Mouse (Mus musculus) kidney, embryonic 15.5 days (tissue): ENCODE results near the gene Mgat5. TPM values are rescaled to one million over a fixed set of nuclear protein-coding genes. Genes with fewer than 3 reads are reported as not detected.

Experiments
- ATAC-seq: fragments of 200-750 bp; cut with Nextera tagmentation; replicated peaks from 2 replicates; pipeline ENCODE4 v1.8.0; 2017; ENCODE audit warnings: moderate TSS enrichment; ENCODE audit not compliant: low FRiP score
- H3K27ac ChIP-seq: fragments of 300-500 bp; sonication (generic); 2 replicates; pipeline ENCODE4 v1.5.1; 2015; ENCODE audit warnings: mild to moderate bottlenecking, inconsistent platforms
- H3K27me3 ChIP-seq: fragments of 300-500 bp; sonication (generic); 2 replicates; pipeline ENCODE4 v1.6.1; 2015; ENCODE audit warnings: inconsistent platforms
- H3K36me3 ChIP-seq: fragments of 300-500 bp; sonication (generic); 2 replicates; pipeline ENCODE4 v1.6.1; 2015; ENCODE audit warnings: inconsistent platforms
- H3K4me1 ChIP-seq: fragments of 300-500 bp; sonication (generic); 2 replicates; pipeline ENCODE4 v1.6.1; 2015; ENCODE audit warnings: inconsistent platforms
- H3K4me2 ChIP-seq: fragments of 300-500 bp; sonication (generic); 2 replicates; pipeline ENCODE4 v1.6.1; 2015; ENCODE audit warnings: moderate library complexity, mild to moderate bottlenecking, inconsistent platforms
- H3K4me3 ChIP-seq: fragments of 300-500 bp; sonication (generic); replicated peaks from 2 replicates; pipeline ENCODE4 v1.5.1; 2015; ENCODE audit warnings: mild to moderate bottlenecking, inconsistent platforms
- H3K9ac ChIP-seq: fragments of 300-500 bp; sonication (generic); 2 replicates; pipeline ENCODE4 v1.6.1; 2015; ENCODE audit warnings: mild to moderate bottlenecking, inconsistent platforms
- H3K9me3 ChIP-seq: fragments of 300-500 bp; sonication (generic); replicated peaks from 2 replicates; pipeline ENCODE4 v1.6.1; 2016; ENCODE audit warnings: inconsistent platforms
- WGBS: fragments of 180-500 bp; shearing (Covaris S2); methylation state at CpG from one replicate; pipeline ENCODE4 v1.1.7; 2015; ENCODE audit warnings: mixed read lengths; 5-methylcytosine and 5-hydroxymethylcytosine counted together
- polyA plus RNA-seq: library from polyadenylated mRNA; unstranded; fragments of >200 nt; fragmentation: Nextera tagmentation; extraction: Ambion mirVana; gene quantifications from 2 replicates; pipeline ENCODE4 v1.2.1, GENCODE M21; 2015

Mgat5 gene
- polyA plus RNA-seq, 1 experiment from 2014 or later = 8.6 TPM

- H3K9me3 ChIP-seq = no peaks in the 10 kb centered on the region
- no peak for ATAC-seq
- H3K36me3 ChIP-seq = no peaks in the 10 kb centered on the region
- H3K4me3 ChIP-seq = no peak overlapping the region
- no peak overlapping the region for H3K4me2 ChIP-seq
- H3K9ac ChIP-seq = no peak overlapping the region
- WGBS = 48% methylated on average over 4 of the region's 4 CpGs
- H3K4me1 ChIP-seq = peaks cover 39% of the 10 kb centered on the region
- H3K27me3 ChIP-seq = no peaks in the 10 kb centered on the region
- H3K27ac ChIP-seq = no peak overlapping the region
Measured at GRCm38 (mm10) chr1:127203231-127203764, 1.5 kb upstream of the Mgat5 start.

DNA sequence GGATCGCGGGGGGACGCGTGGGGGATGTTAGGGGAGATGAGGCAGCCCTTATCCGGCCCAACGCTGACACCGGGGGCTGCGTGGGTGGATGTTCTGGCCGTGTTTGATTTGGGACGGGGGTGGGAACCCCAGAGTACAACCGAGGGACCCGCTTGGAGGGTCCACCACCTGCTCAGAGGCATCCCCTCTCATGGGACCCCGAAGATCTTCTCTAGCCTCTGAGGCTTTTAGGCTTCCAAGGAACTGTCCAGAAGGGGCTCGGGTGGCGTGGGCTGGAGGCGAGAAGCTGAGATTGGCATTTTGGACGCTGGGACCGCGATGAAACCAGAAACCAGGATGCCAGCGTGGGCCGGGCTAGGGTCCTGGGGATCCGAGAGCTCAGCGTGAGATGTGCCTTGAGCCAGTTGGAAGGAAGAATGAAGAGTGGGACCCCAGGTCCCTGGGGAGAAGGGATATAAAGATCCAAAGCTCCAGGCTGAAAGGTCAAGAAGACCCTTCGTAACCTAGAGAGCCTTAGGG, 745 bp downstream of the Mgat5 start:
- peak; percentile 5; the same call in 1 of the 2 replicates for ATAC-seq
- Histone ChIP-seq H3K36me3 (no peaks in the 10 kb centered on the region), H3K9ac (peak overlapping the region; percentile 82)

GRCm38 (mm10) chr1:127206020-127206641, 1.3 kb downstream of the Mgat5 start:
- 2% methylated on average over 39 of the region's 39 CpGs for WGBS
- peak overlapping the region; percentile 96 for H3K4me2 ChIP-seq
- H3K4me3 ChIP-seq = peak overlapping the region; percentile 87
- no peaks in the 10 kb centered on the region for H3K9me3 ChIP-seq
- peaks cover 48% of the 10 kb centered on the region for H3K4me1 ChIP-seq
- peak overlapping the region; percentile 82 for H3K9ac ChIP-seq
- H3K36me3 ChIP-seq = no peaks in the 10 kb centered on the region
- H3K27me3 ChIP-seq = no peaks in the 10 kb centered on the region
- ATAC-seq = peak; percentile 38
- H3K27ac ChIP-seq = peak overlapping the region; percentile 99

More for the DNA sequence above, 745 bp downstream of the Mgat5 start:
- WGBS = under 1% methylated on average over 24 of the region's 24 CpGs
- H3K27me3 ChIP-seq = no peaks in the 10 kb centered on the region
- H3K4me1 ChIP-seq = peaks cover 48% of the 10 kb centered on the region
- H3K27ac ChIP-seq = peak overlapping the region; percentile 99
- H3K4me3 ChIP-seq = peak overlapping the region; percentile 87
- H3K9me3 ChIP-seq = no peaks in the 10 kb centered on the region
- peak overlapping the region; percentile 96 for H3K4me2 ChIP-seq

DNA sequence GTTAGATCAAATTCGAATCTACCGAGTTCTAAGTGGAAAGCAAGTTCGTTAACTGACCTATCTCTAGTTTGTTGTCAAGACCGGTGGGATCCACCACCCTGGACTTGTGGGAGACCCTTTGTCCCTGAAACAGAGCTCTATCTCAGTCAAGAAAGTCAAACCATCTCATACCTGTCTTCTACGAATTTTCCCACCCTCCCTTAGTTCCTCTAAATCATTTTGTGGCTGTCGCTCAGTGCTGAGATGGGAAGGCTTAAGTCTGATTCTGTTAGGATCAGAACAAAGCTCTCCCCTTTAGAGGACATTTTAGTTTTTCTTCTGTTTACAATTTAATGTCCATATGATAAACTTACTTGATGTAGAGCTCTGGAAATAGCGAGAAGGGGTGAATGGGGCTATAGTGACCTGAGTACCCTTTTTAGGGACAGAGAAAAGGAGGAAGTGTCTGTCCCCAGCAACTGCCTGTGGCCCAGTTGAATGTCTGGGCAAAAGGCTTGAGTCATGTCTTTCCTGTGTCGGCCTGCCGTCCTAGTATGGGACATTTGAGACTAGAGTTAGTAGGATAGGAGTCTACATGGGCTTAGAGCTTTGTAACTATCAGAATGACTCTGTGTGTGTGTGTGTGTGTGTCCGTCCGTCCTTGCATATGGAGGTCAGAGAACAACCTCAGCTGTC, 2.2 kb downstream of the Mgat5 start:
- 55% methylated on average over 11 of the region's 11 CpGs for WGBS
- peak overlapping the region; percentile 82 for H3K9ac ChIP-seq
- ATAC-seq = no peak

DNA sequence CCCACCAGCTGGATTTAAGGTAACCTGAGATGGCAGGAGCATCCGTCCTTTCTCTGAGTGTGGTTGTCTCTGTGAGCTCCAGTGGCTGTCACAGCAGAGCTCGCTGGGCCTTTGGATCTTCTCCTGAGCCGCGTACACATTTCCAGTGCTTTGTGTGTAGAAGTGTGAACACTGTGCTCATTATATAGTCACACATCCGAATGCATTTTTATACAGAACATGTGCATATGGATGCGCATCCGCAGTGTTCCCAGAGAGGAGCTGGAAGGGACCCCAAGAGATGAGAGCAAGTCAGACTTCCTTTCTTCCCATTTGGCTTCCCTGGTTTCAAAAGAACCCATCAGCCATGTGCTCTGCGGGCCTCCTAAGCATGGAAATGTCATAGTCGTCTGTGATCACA, 3.4 kb downstream of the Mgat5 start:
- no peaks in the 10 kb centered on the region for H3K27me3 ChIP-seq

More for the DNA sequence above, 2.2 kb downstream of the Mgat5 start:
- no peak overlapping the region for H3K27ac ChIP-seq
- H3K4me2 ChIP-seq = peak overlapping the region; percentile 96
- H3K9me3 ChIP-seq = no peaks in the 10 kb centered on the region
- peaks cover 48% of the 10 kb centered on the region for H3K4me1 ChIP-seq
- H3K4me3 ChIP-seq = peak overlapping the region; percentile 87
- H3K27me3 ChIP-seq = no peaks in the 10 kb centered on the region
- no peaks in the 10 kb centered on the region for H3K36me3 ChIP-seq

DNA sequence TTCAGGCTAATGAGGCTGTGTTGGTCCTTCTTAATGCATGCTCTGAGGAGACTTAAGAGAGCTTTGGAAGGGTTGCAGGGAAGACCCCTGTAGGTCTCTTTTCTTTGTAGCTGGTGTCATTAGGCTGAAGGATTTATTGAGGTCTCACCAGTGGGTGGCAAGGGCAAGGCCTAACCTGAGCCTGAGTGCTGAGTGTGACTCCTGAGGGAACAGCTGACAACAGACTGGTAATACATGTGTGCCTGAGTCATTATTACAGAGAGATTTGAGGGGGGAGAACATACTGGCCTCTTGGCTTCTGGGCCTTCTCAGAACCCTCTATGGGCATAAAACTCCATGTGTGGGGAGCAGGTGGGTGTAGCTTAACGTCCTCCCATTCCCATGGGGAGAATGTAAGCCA, 8.0 kb downstream of the Mgat5 start:
- Histone ChIP-seq H3K4me2 (no peak overlapping the region), H3K9me3 (no peaks in the 10 kb centered on the region), H3K27me3 (no peaks in the 10 kb centered on the region), H3K4me1 (peaks cover 27% of the 10 kb centered on the region), H3K36me3 (no peaks in the 10 kb centered on the region), H3K9ac (no peak overlapping the region), H3K4me3 (no peak overlapping the region), H3K27ac (no peak overlapping the region)
- ATAC-seq = no peak
- WGBS = 14% methylated on average over 1 of the region's 1 CpGs

More for the DNA sequence above, 3.4 kb downstream of the Mgat5 start:
- no peak for ATAC-seq
- Histone ChIP-seq H3K9ac (no peak overlapping the region), H3K4me2 (no peak overlapping the region), H3K9me3 (no peaks in the 10 kb centered on the region), H3K4me1 (peaks cover 53% of the 10 kb centered on the region), H3K4me3 (no peak overlapping the region), H3K27ac (no peak overlapping the region), H3K36me3 (no peaks in the 10 kb centered on the region)
- 72% methylated on average over 9 of the region's 9 CpGs for WGBS

- Histone ChIP-seq H3K27me3 (no peaks in the 10 kb centered on the region), H3K36me3 (no peaks in the 10 kb centered on the region), H3K9ac (no peak overlapping the region), H3K4me3 (no peak overlapping the region), H3K9me3 (no peaks in the 10 kb centered on the region), H3K4me2 (no peak overlapping the region), H3K4me1 (peaks cover 27% of the 10 kb centered on the region), H3K27ac (no peak overlapping the region)
- 21% methylated on average over 3 of the region's 3 CpGs for WGBS
- no peak for ATAC-seq
Measured at GRCm38 (mm10) chr1:127213434-127213833, 8.6 kb downstream of the Mgat5 start.

DNA sequence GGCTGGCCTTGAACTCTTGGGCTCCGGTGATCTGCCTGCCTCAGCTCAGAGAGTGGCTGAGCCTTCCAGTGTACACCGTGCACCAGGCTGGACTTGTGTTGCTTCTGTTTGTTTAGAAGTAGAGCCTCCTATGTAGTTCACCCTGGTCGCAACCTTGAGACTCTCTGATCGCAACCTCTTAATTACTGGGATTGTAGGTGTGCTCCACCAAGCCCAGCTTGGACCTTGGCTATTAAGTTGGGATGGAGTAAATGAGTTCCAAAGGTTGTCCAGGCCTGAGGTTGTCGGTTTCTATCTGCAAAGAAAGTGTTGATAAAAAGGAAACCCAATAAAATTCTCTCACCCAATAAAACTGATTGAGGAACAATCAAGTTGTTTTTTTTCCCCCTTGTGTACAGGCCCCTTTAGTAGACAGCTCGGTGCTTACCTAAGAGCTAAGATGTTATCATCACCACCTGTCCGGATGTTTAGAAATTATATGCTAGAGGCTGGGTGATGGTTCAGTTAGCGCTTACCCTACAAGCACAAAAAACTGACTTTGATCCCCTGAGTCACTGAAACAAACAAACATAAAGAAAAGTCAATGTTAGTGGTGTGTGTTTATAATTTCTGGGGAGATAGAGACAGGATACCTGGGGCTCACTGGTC, 9.9 kb downstream of the Mgat5 start:
- H3K9ac ChIP-seq = no peak overlapping the region
- H3K4me1 ChIP-seq = peaks cover 24% of the 10 kb centered on the region
- no peak overlapping the region for H3K4me3 ChIP-seq
- 77% methylated on average over 8 of the region's 8 CpGs for WGBS
- ATAC-seq = no peak
- no peaks in the 10 kb centered on the region for H3K9me3 ChIP-seq
- H3K27me3 ChIP-seq = no peaks in the 10 kb centered on the region
- H3K4me2 ChIP-seq = no peak overlapping the region
- H3K27ac ChIP-seq = no peak overlapping the region
- no peaks in the 10 kb centered on the region for H3K36me3 ChIP-seq

DNA sequence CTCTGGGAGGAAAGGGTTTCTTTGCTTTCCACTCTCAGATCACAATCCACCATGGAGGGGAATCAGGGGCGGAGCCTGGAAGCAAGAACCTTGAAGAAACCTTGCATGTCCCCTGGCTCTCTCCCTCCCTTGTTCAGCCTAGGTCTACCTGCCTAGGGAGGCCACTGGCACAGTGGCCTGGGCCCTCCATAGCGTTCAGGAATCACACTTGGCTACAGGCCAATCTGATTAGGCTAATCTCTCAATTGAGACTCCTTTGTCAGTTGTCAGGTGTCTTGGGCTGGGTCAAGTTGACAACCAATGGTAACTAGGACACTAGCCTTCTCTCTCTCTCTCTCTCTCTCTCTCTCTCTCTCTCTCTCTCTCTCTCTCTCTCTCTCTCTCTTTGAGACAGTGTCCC, 12.2 kb downstream of the Mgat5 start:
- no peak overlapping the region for H3K4me2 ChIP-seq
- H3K27me3 ChIP-seq = no peaks in the 10 kb centered on the region
- no peak overlapping the region for H3K27ac ChIP-seq
- WGBS = 57% methylated on average over 2 of the region's 2 CpGs
- no peaks in the 10 kb centered on the region for H3K36me3 ChIP-seq
- no peak for ATAC-seq
- no peak overlapping the region for H3K4me3 ChIP-seq
- H3K9me3 ChIP-seq = no peaks in the 10 kb centered on the region
- peaks cover 25% of the 10 kb centered on the region for H3K4me1 ChIP-seq
- no peak overlapping the region for H3K9ac ChIP-seq

- Histone ChIP-seq H3K27me3 (no peaks in the 10 kb centered on the region), H3K4me2 (no peak overlapping the region), H3K9me3 (no peaks in the 10 kb centered on the region), H3K4me1 (peaks cover 25% of the 10 kb centered on the region), H3K36me3 (no peaks in the 10 kb centered on the region), H3K27ac (no peak overlapping the region), H3K9ac (no peak overlapping the region), H3K4me3 (no peak overlapping the region)
- 0 out of 2 replicates have a peak, but pooled peaks have one; percentile 30 for ATAC-seq
- 60% methylated on average over 4 of the region's 4 CpGs for WGBS
Measured at GRCm38 (mm10) chr1:127217665-127218064, 12.8 kb downstream of the Mgat5 start.

DNA sequence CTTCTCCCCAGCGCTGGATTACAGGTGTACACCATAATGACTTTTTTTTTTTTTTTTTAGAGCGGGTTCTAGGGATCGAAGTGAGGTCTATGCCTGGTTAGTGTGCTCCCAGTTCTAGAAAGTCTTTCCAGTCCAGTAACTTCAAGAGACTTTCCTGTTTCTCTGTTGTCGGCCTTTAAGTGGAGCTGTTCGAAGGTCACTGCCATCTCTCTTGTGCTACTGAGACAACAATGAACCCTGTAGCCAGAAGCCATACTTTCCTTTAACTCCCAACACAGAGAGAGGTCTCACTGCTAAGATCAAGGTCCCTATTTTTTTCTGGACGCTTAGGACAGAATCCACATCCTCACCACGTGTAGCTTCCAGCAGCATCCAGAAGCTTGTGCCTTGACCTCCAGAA, 13.4 kb downstream of the Mgat5 start:
- no peak overlapping the region for H3K9ac ChIP-seq
- H3K4me1 ChIP-seq = peaks cover 21% of the 10 kb centered on the region
- H3K27me3 ChIP-seq = no peaks in the 10 kb centered on the region
- H3K4me3 ChIP-seq = no peak overlapping the region
- no peak for ATAC-seq
- no peak overlapping the region for H3K4me2 ChIP-seq
- H3K27ac ChIP-seq = no peak overlapping the region
- 68% methylated on average over 7 of the region's 7 CpGs for WGBS
- no peaks in the 10 kb centered on the region for H3K36me3 ChIP-seq
- H3K9me3 ChIP-seq = no peaks in the 10 kb centered on the region

- Histone ChIP-seq H3K4me2 (no peak overlapping the region), H3K27me3 (no peaks in the 10 kb centered on the region), H3K27ac (no peak overlapping the region), H3K36me3 (no peaks in the 10 kb centered on the region), H3K4me1 (peaks cover 16% of the 10 kb centered on the region), H3K9me3 (no peaks in the 10 kb centered on the region), H3K9ac (no peak overlapping the region), H3K4me3 (no peak overlapping the region)
- 84% methylated on average over 4 of the region's 4 CpGs for WGBS
- ATAC-seq = no peak
Measured at GRCm38 (mm10) chr1:127219161-127219560, 14.3 kb downstream of the Mgat5 start.
